Mouse (Mus musculus): Measurements from ENCODE around the gene Commd1. TPM values are rescaled to one million over a fixed set of nuclear protein-coding genes. Genes with fewer than 3 reads are reported as not detected.

The Commd1 gene
- polyA plus RNA-seq, 1 experiment from 2014 or later: 371 TPM

GRCm38 (mm10) chr11:22850077-22850476, 132.1 kb downstream of the Commd1 start:
- Histone ChIP-seq H3K9ac (ENCODE audit: low read length) (no peak overlapping the region), H3K27me3 (ENCODE audit: control insufficient read depth, insufficient read depth, low read length) (no peaks in the 10 kb centered on the region), H3K4me2 (ENCODE audit: low read depth, low read length) (no peak overlapping the region), H3K36me3 (ENCODE audit: control insufficient read depth, insufficient read depth, low read length) (no peaks in the 10 kb centered on the region), H3K4me3 (replicated peaks; ENCODE audit: low read length) (no peak overlapping the region), H3K4me1 (ENCODE audit: control insufficient read depth, insufficient read depth, low read length) (peaks cover 37% of the 10 kb centered on the region), H3K9me3 (replicated peaks; ENCODE audit: control insufficient read depth, low read length) (no peaks in the 10 kb centered on the region), H3K27ac (ENCODE audit: low read length) (no peak overlapping the region)
- 71% methylated on average over 4 of the region's 4 CpGs for WGBS
- ATAC-seq (ENCODE audit: insufficient read depth, low FRiP score): no peak

- Histone ChIP-seq H3K9me3 (replicated peaks; ENCODE audit: control insufficient read depth, low read length) (no peaks in the 10 kb centered on the region), H3K27me3 (ENCODE audit: control insufficient read depth, insufficient read depth, low read length) (no peaks in the 10 kb centered on the region), H3K4me1 (ENCODE audit: control insufficient read depth, insufficient read depth, low read length) (peaks cover 43% of the 10 kb centered on the region), H3K9ac (ENCODE audit: low read length) (no peak overlapping the region), H3K36me3 (ENCODE audit: control insufficient read depth, insufficient read depth, low read length) (no peaks in the 10 kb centered on the region), H3K4me3 (replicated peaks; ENCODE audit: low read length) (no peak overlapping the region), H3K27ac (ENCODE audit: low read length) (peak overlapping the region; percentile 59; the same call in 1 of the 2 replicates), H3K4me2 (ENCODE audit: low read depth, low read length) (no peak overlapping the region)
- 70% methylated on average over 5 of the region's 5 CpGs for WGBS
- no peak for ATAC-seq (ENCODE audit: insufficient read depth, low FRiP score)
These were observed 133.5 kb downstream of the Commd1 start for GRCm38 (mm10) chr11:22848649-22849195.

DNA sequence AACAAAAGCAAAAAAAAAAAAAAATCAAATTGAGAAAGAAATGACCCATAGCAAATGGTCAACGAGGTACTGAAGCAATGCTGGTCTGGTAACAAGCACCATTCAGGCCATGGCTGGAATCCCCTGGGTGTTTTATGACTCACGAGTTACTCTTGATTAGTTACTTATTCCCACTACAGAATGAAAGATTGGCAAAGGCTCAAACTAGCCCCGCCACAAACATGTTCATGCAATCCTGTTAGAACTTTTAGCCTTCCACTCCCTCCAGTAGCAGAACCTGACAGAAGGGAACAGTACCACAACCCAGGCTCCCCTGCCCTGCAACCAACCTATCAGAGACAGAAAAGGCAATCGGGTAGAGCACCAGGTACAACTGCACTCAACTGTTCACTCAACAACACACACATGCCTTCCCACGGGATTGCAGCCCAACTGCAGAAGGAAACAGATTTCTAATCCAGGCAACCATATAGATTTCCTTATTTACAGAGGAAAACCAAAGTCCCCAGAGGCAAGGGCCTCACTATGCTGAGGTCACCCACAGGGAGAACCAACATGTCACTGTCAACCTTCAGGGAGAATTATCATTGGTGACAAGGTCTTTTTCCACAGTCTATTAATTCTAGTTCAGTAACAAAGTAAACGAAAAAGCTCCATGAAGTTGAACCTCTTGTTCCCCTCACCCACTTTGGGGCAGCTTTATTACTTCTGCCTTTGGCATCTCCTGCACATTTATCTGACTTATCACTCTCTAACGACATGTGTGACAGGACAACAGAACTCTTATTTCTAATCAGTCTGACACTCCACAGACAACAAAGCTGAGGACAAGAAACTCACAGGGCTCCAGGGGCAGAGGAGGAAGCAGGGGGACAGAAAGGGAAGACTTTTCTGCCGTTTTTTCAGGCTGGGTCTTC, 134.2 kb downstream of the Commd1 start:
- Histone ChIP-seq H3K4me3 (replicated peaks; ENCODE audit: low read length) (no peak overlapping the region), H3K9me3 (replicated peaks; ENCODE audit: control insufficient read depth, low read length) (no peaks in the 10 kb centered on the region), H3K27me3 (ENCODE audit: control insufficient read depth, insufficient read depth, low read length) (no peaks in the 10 kb centered on the region), H3K9ac (ENCODE audit: low read length) (no peak overlapping the region), H3K36me3 (ENCODE audit: control insufficient read depth, insufficient read depth, low read length) (no peaks in the 10 kb centered on the region), H3K4me1 (ENCODE audit: control insufficient read depth, insufficient read depth, low read length) (peaks cover 43% of the 10 kb centered on the region), H3K27ac (ENCODE audit: low read length) (peak overlapping the region; percentile 59), H3K4me2 (ENCODE audit: low read depth, low read length) (no peak overlapping the region)
- WGBS: 36% methylated on average over 8 of the region's 8 CpGs
- ATAC-seq (ENCODE audit: insufficient read depth, low FRiP score): no peak

DNA sequence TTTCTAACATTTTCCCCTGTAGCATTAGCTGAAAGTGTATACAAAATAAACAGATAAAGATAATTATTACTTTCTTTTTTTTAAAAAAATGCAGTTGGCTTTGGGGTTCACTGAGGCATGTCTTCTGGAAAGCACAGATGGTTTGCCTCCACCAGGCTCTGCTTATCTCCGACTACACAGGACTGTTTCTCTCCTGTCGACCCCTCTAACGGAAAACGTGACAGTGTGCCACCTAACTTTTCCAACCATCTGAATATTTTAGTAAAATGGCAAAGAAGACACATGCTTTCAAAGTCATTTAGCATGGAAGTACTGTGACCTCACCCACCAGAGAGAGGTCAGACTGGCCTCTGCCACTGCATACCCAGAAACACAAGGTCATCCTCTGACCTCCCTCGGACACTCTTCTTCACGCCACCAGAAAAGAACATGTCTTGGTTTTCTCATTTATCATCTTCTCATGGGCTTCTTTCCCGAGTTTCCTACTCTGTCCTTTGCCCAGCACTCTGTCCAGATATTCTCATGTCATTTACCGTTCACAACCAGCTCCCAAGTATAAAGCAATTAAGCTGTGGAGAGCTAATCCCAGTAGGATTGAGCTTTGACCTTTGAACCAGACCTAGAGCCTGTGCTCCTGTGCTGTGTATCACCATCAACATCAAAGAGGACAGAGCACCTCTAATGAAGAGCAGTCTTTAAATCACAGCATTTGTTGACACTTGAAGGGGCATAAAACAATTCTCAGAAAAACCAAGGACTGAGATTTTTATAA, 135.0 kb downstream of the Commd1 start:
- Histone ChIP-seq H3K27ac (ENCODE audit: low read length) (no peak overlapping the region), H3K4me2 (ENCODE audit: low read depth, low read length) (no peak overlapping the region), H3K4me1 (ENCODE audit: control insufficient read depth, insufficient read depth, low read length) (peaks cover 40% of the 10 kb centered on the region), H3K9ac (ENCODE audit: low read length) (no peak overlapping the region), H3K27me3 (ENCODE audit: control insufficient read depth, insufficient read depth, low read length) (no peaks in the 10 kb centered on the region), H3K9me3 (replicated peaks; ENCODE audit: control insufficient read depth, low read length) (no peaks in the 10 kb centered on the region), H3K36me3 (ENCODE audit: control insufficient read depth, insufficient read depth, low read length) (no peaks in the 10 kb centered on the region), H3K4me3 (replicated peaks; ENCODE audit: low read length) (no peak overlapping the region)
- 58% methylated on average over 8 of the region's 8 CpGs for WGBS
- ATAC-seq (ENCODE audit: insufficient read depth, low FRiP score): no peak

Other genes with a start within 250 kb of the Commd1 start
- 12.7 and 12.9 TPM in 2 replicates for gene B3gnt2, start 121.4 kb downstream of the Commd1 start, polyA plus RNA-seq (2015; fragmentation: Nextera tagmentation; extraction: Ambion mirVana)
- 2.4 and 3.2 TPM in 2 replicates for gene Zrsr1, start 10.4 kb downstream of the Commd1 start, polyA plus RNA-seq (2015; fragmentation: Nextera tagmentation; extraction: Ambion mirVana)
- gene Gm28048, start 292 bp downstream of the Commd1 start, polyA plus RNA-seq (2015; fragmentation: Nextera tagmentation; extraction: Ambion mirVana): 14.5 and 17.9 TPM in 2 replicates
- 226 and 230 TPM in 2 replicates for gene Cct4, start 8.1 kb upstream of the Commd1 start, polyA plus RNA-seq (2015; fragmentation: Nextera tagmentation; extraction: Ambion mirVana)
- 3.8 and 4.2 TPM in 2 replicates for gene Fam161a, start 25.1 kb upstream of the Commd1 start, polyA plus RNA-seq (2015; fragmentation: Nextera tagmentation; extraction: Ambion mirVana)